Mouse (Mus musculus) liver, adult 10 weeks (tissue): ENCODE results near the gene Trim26. TPM values are rescaled to one million over a fixed set of nuclear protein-coding genes. Genes with fewer than 3 reads are reported as not detected.

Experiments
- polyA plus RNA-seq: library from polyadenylated mRNA; stranded (reverse); fragments of 350-450 nt; fragmentation: Illumina TruSeq; extraction: RNeasy Lipid Tissue Mini Kit (QIAGEN cat#74804); gene quantifications from one replicate; pipeline ENCODE4 v1.2.3, GENCODE M21; 2014; ENCODE audit warnings: low read depth, low replicate concordance

Trim26 gene
- 22.8 TPM for polyA plus RNA-seq

GRCm38 (mm10) chr17:36836874-36837647 lies at the start of gene Trim26:
Trim26 (plus strand) TSS chr17:36837134.

GRCm38 (mm10) chr17:36811871-36812270 lies 25.1 kb upstream of the Trim26 start, which contains the start of gene H2-M10.6:
H2-M10.6 (plus strand) TSS chr17:36812171.

GRCm38 (mm10) chr17:36866719-36867527 lies 30.0 kb downstream of the Trim26 start, which contains the start of gene Trim15:
Trim15 (minus strand) TSS chr17:36867210.

GRCm38 (mm10) chr17:36869284-36869954 lies 32.5 kb downstream of the Trim26 start, which contains the start of gene Trim10:
Trim10 (plus strand) TSS chr17:36869574.

GRCm38 (mm10) chr17:36890073-36890903 lies 53.4 kb downstream of the Trim26 start, which contains the start of gene Trim40:
Trim40 (minus strand) TSS chr17:36890123.

GRCm38 (mm10) chr17:36897552-36898205 lies 60.7 kb downstream of the Trim26 start, which contains the start of gene Trim31:
Trim31 (plus strand) TSS chr17:36898118.

Other genes starting within 250 kb of the Trim26 start
- gene H2-M9, start 194.5 kb upstream of the Trim26 start, polyA plus RNA-seq, result not detected
- gene H2-M1, start 164.9 kb upstream of the Trim26 start, polyA plus RNA-seq, result not detected
- gene H2-M10.5, start 64.2 kb upstream of the Trim26 start, polyA plus RNA-seq, result not detected
- not detected for gene H2-M10.6, start 25.0 kb upstream of the Trim26 start, polyA plus RNA-seq
- not detected for gene Trim15, start 30.1 kb downstream of the Trim26 start, polyA plus RNA-seq
- not detected for gene Trim10, start 32.4 kb downstream of the Trim26 start, polyA plus RNA-seq
- not detected for gene Trim40, start 53.0 kb downstream of the Trim26 start, polyA plus RNA-seq
- not detected for gene Trim31, start 61.0 kb downstream of the Trim26 start, polyA plus RNA-seq
- gene Rnf39, start 105.8 kb downstream of the Trim26 start, polyA plus RNA-seq, result 3.8 TPM
- gene Ppp1r11, start 114.6 kb downstream of the Trim26 start, polyA plus RNA-seq, result 6.2 TPM
- 10.4 TPM for gene Znrd1, start 121.4 kb downstream of the Trim26 start, polyA plus RNA-seq
- gene Znrd1as, start 121.5 kb downstream of the Trim26 start, polyA plus RNA-seq, result 30.8 TPM
- gene 2410137M14Rik, start 144.1 kb downstream of the Trim26 start, polyA plus RNA-seq, result not detected
- gene H2-M5, start 152.4 kb downstream of the Trim26 start, polyA plus RNA-seq, result not detected
- 1.9 TPM for gene Zfp57, start 164.0 kb downstream of the Trim26 start, polyA plus RNA-seq
- not detected for gene Mog, start 186.3 kb downstream of the Trim26 start, polyA plus RNA-seq
- 2.8 TPM for gene Gabbr1, start 208.8 kb downstream of the Trim26 start, polyA plus RNA-seq